Mouse (Mus musculus) C2C12 (cell line): Measurements from ENCODE around the gene Gcg.

ENCODE experiments used
- CEBPB ChIP-seq: IDR thresholded peaks from one replicate; pipeline ENCODE4 v1.6.1; 2011; ENCODE audit warnings: low read depth, mild to moderate bottlenecking, control low read depth, moderate library complexity
- CTCF ChIP-seq: IDR thresholded peaks from one replicate; pipeline ENCODE4 v1.5.1; 2011; ENCODE audit not compliant: control insufficient read depth, insufficient read depth, insufficient read length
- FOSL1 ChIP-seq: IDR thresholded peaks from one replicate; pipeline ENCODE4 v1.8.0; 2011; ENCODE audit warnings: mild to moderate bottlenecking, low read length; ENCODE audit not compliant: poor library complexity, insufficient read depth, severe bottlenecking
- MAX ChIP-seq: IDR thresholded peaks from one replicate; pipeline ENCODE4 v1.6.1; 2011; ENCODE audit warnings: mild to moderate bottlenecking, control low read depth
- MYOD1 ChIP-seq: IDR thresholded peaks from one replicate; pipeline ENCODE4 v1.6.1; 2011; ENCODE audit warnings: low read depth; ENCODE audit not compliant: control insufficient read depth, insufficient read length
- MYOG ChIP-seq: IDR thresholded peaks from one replicate; pipeline ENCODE4 v1.6.1; 2011; ENCODE audit not compliant: control insufficient read depth, insufficient read length; ENCODE audit errors: extremely low read depth
- USF1 ChIP-seq: IDR thresholded peaks from one replicate; pipeline ENCODE4 v1.6.1; 2011; ENCODE audit warnings: low read depth, mild to moderate bottlenecking, control low read depth, moderate library complexity

DNA sequence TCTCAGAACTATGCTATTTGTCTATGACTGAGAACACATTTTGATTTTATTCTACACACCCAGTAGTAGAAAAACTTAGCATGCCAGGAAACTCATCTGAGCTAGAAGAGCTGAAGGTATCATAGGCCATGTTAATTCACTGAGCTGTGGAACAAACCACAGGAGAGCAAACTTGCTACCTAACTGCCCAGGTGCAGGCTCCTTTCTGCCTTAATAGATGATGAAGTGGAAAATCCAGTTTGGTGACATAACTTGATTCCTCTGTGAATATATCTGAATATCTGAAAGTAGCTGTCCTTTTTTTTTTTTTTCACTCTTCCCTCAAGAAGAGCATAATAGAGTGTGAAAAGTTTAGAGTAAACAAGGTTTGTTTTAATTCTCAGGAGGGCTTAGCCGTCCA, 47.6 kb upstream of the Gcg start:
- no peak for TF ChIP-seq CTCF
- TF ChIP-seq USF1, result no peak
- TF ChIP-seq MYOG, result no peak
- TF ChIP-seq MYOD1, result no peak
- TF ChIP-seq CEBPB, result no peak
- TF ChIP-seq MAX, result no peak
- no peak for TF ChIP-seq FOSL1
